Mouse (Mus musculus) olfactory bulb, adult 2 months (tissue): ENCODE data around the gene Klhl29.

Experiments used
- CTCF ChIP-seq: fragments of 200-500 bp; IDR thresholded peaks from 2 replicates; pipeline ENCODE4 v1.5.1; 2012; ENCODE audit warnings: low read depth, mild to moderate bottlenecking, low read length, moderate library complexity; ENCODE audit not compliant: insufficient read depth
- POLR2A ChIP-seq: fragments of 200-500 bp; IDR thresholded peaks from 2 replicates; pipeline ENCODE4 v1.6.1; 2012; ENCODE audit warnings: mild to moderate bottlenecking, low read depth, low read length, moderate library complexity; ENCODE audit not compliant: insufficient read depth

DNA sequence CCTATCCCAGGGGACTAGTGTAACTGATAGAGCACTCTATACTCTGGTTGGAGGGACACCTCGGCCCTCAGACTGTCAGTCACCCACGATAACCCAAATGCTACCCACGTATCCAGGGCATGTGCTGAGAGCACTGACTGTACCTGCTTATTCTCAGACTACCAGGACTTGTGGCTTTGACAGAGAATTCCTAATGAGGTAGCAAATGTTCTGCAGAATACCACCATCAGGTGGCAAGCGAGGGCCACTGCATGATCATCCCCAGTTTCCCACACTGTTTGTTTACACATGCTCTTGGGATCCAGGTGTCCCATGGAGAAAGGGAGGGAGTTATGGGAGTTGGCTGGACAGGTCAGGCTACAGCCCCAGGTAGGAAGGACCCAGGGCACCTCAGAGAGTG, 234.4 kb downstream of the Klhl29 start:
- TF ChIP-seq CTCF (no peak), POLR2A (no peak)
